Mouse (Mus musculus) kidney, adult 2 months (tissue): ENCODE data around the gene Abca5. TPM values are rescaled to one million over a fixed set of nuclear protein-coding genes. Genes with fewer than 3 reads are reported as not detected.

Source experiments
- DNase-seq: peaks from one replicate; pipeline ENCODE4 v3.0.0; 2021
- H3K27ac ChIP-seq: fragments of 200-500 bp; 2 replicates; pipeline ENCODE4 v1.5.1; 2012; ENCODE audit warnings: low read depth, low read length, control low read depth, inconsistent platforms; ENCODE audit not compliant: insufficient read depth
- H3K27me3 ChIP-seq: fragments of 200-500 bp; replicated peaks from 2 replicates; pipeline ENCODE4 v1.6.1; 2012; ENCODE audit warnings: mild to moderate bottlenecking, moderate library complexity, low read length, inconsistent platforms; ENCODE audit not compliant: control insufficient read depth, insufficient read depth
- H3K36me3 ChIP-seq: fragments of 200-500 bp; 2 replicates; pipeline ENCODE4 v1.6.1; 2012; ENCODE audit warnings: mild to moderate bottlenecking, moderate library complexity, low read length, inconsistent platforms; ENCODE audit not compliant: control insufficient read depth, insufficient read depth
- H3K4me1 ChIP-seq: fragments of 200-500 bp; 2 replicates; pipeline ENCODE4 v1.6.1; 2011; ENCODE audit warnings: low read length; ENCODE audit not compliant: control insufficient read depth, insufficient read depth
- H3K4me3 ChIP-seq: fragments of 200-500 bp; 2 replicates; pipeline ENCODE4 v1.5.1; 2011; ENCODE audit warnings: mild to moderate bottlenecking, low read depth, low read length, control low read depth; ENCODE audit not compliant: insufficient read depth
- CTCF ChIP-seq: fragments of 200-500 bp; conservative IDR thresholded peaks from 2 replicates; pipeline ENCODE4 v1.5.1; 2011; ENCODE audit warnings: low read depth, mild to moderate bottlenecking, control low read depth, low read length, moderate library complexity, mixed read lengths; ENCODE audit not compliant: insufficient read depth, insufficient read length
- POLR2A ChIP-seq: fragments of 200-500 bp; IDR thresholded peaks from one replicate; pipeline ENCODE4 v1.6.1; 2011; ENCODE audit warnings: low read depth, low read length, control low read depth
- WGBS: fragments of 180-500 bp; shearing (Covaris S2); methylation state at CpG from one replicate; pipeline ENCODE4 v1.1.7; 2018; 5-methylcytosine and 5-hydroxymethylcytosine counted together
- polyA plus RNA-seq: library from polyadenylated mRNA; depleted of rRNA; stranded (reverse); fragments of >200 nt; gene quantifications from 2 replicates; pipeline ENCODE4 v1.2.3, GENCODE M21; 2012

Gene Abca5
- polyA plus RNA-seq, 1 experiment, result 2.0 TPM

GRCm38 (mm10) chr11:110354261-110354660 lies 16.7 kb upstream of the Abca5 start:
- TF ChIP-seq POLR2A (no peak), CTCF (no peak)
- Histone ChIP-seq H3K4me1 (no peaks in the 10 kb centered on the region), H3K4me3 (no peak overlapping the region), H3K36me3 (no peaks in the 10 kb centered on the region), H3K27ac (no peak overlapping the region), H3K27me3 (no peaks in the 10 kb centered on the region)
- no peak for DNase-seq
- 71% methylated on average over 9 of the region's 9 CpGs for WGBS

- no peak for DNase-seq
- WGBS, result 79% methylated on average over 2 of the region's 2 CpGs
- Histone ChIP-seq H3K4me3 (no peak overlapping the region), H3K36me3 (no peaks in the 10 kb centered on the region), H3K27ac (no peak overlapping the region), H3K4me1 (no peaks in the 10 kb centered on the region), H3K27me3 (no peaks in the 10 kb centered on the region)
- TF ChIP-seq POLR2A (no peak), CTCF (no peak)
Observed at GRCm38 (mm10) chr11:110348170-110348569, 10.7 kb upstream of the Abca5 start.

GRCm38 (mm10) chr11:110347768-110348167 lies 10.3 kb upstream of the Abca5 start:
- WGBS, result 59% methylated on average over 6 of the region's 6 CpGs
- TF ChIP-seq CTCF (no peak), POLR2A (no peak)

GRCm38 (mm10) chr11:110336814-110337288 lies 665 bp downstream of the Abca5 start:
- peak; percentile 27 for DNase-seq
- WGBS, result 1% methylated on average over 18 of the region's 18 CpGs
- Histone ChIP-seq H3K4me3 (peak overlapping the region; percentile 91), H3K4me1 (no peaks in the 10 kb centered on the region), H3K27ac (no peak overlapping the region), H3K27me3 (no peaks in the 10 kb centered on the region), H3K36me3 (no peaks in the 10 kb centered on the region)
- TF ChIP-seq CTCF (no peak), POLR2A (no peak)

More at GRCm38 (mm10) chr11:110347768-110348167, 10.3 kb upstream of the Abca5 start:
- H3K4me3 ChIP-seq, result no peak overlapping the region
- H3K27me3 ChIP-seq, result no peaks in the 10 kb centered on the region
- H3K27ac ChIP-seq, result no peak overlapping the region
- no peaks in the 10 kb centered on the region for H3K36me3 ChIP-seq
- H3K4me1 ChIP-seq, result no peaks in the 10 kb centered on the region
- no peak for DNase-seq

- H3K27me3 ChIP-seq, result no peaks in the 10 kb centered on the region
- no peak for DNase-seq
- H3K4me3 ChIP-seq, result no peak overlapping the region
- 73% methylated on average over 6 of the region's 6 CpGs for WGBS
- H3K36me3 ChIP-seq, result no peaks in the 10 kb centered on the region
- TF ChIP-seq POLR2A (no peak), CTCF (no peak)
- H3K27ac ChIP-seq, result no peak overlapping the region
- H3K4me1 ChIP-seq, result no peaks in the 10 kb centered on the region
Observed at GRCm38 (mm10) chr11:110330093-110330492, 7.4 kb downstream of the Abca5 start.

GRCm38 (mm10) chr11:110322266-110322665 lies 15.2 kb downstream of the Abca5 start:
- Histone ChIP-seq H3K36me3 (no peaks in the 10 kb centered on the region), H3K27ac (no peak overlapping the region), H3K4me1 (no peaks in the 10 kb centered on the region), H3K27me3 (no peaks in the 10 kb centered on the region), H3K4me3 (no peak overlapping the region)
- WGBS, result 86% methylated on average over 8 of the region's 8 CpGs
- TF ChIP-seq CTCF, result no peak
- TF ChIP-seq POLR2A, result no peak
- DNase-seq, result no peak

- Histone ChIP-seq H3K27me3 (no peaks in the 10 kb centered on the region), H3K4me1 (no peaks in the 10 kb centered on the region), H3K4me3 (no peak overlapping the region), H3K27ac (no peak overlapping the region), H3K36me3 (no peaks in the 10 kb centered on the region; the same call in 1 of the 2 replicates)
- no peak for DNase-seq
- no peak for TF ChIP-seq POLR2A
- TF ChIP-seq CTCF, result no peak
- WGBS, result 91% methylated on average over 12 of the region's 12 CpGs
Observed at GRCm38 (mm10) chr11:110306475-110307168, 30.9 kb downstream of the Abca5 start.
